Mouse (Mus musculus) testis, adult 2 months (tissue): Measurements from ENCODE around the gene Gnb1.

ENCODE experiments used
- CTCF ChIP-seq: fragments of 200-500 bp; IDR thresholded peaks from 2 replicates; pipeline ENCODE4 v1.5.1; 2012; ENCODE audit warnings: low read depth, mild to moderate bottlenecking, inconsistent platforms, low read length, moderate library complexity; ENCODE audit not compliant: control insufficient read depth, insufficient read depth, insufficient replicate concordance
- POLR2A ChIP-seq: fragments of 200-500 bp; IDR thresholded peaks from 2 replicates; pipeline ENCODE4 v1.6.1; 2012; ENCODE audit warnings: low read depth, mild to moderate bottlenecking, inconsistent platforms, low read length, moderate library complexity; ENCODE audit not compliant: control insufficient read depth

DNA sequence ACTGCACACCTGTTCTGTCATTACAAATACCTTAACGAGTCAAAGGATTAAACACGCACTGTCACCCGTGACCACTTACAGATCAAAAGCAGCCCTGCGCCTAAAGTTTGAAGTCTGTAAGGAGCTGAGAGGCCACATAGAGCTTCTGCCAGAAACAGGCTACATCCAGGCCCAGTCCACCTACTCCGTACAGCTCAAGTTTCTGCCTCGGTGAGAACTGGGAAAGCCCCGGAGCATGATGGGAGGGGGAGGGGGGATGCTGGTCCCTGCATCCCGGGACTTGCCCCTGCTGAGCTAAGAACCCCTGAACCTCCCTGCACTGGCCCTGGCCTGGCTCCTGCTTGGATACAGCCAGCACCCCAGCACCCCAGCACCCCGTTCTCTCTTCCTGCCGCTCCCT lies 39.6 kb upstream of the Gnb1 start:
- TF ChIP-seq POLR2A (no peak), CTCF (no peak)
